Mouse (Mus musculus) lung, embryonic 16.5 days (tissue): ENCODE data around the gene Dnpep. TPM values are rescaled to one million over a fixed set of nuclear protein-coding genes. Genes with fewer than 3 reads are reported as not detected.

Source experiments
- ATAC-seq: fragments of 200-750 bp; cut with Nextera tagmentation; 2 replicates; pipeline ENCODE4 v1.8.0; 2017; ENCODE audit warnings: low read depth, mild to moderate bottlenecking, moderate library complexity
- H3K27ac ChIP-seq: fragments of 300-500 bp; sonication (generic); 2 replicates; pipeline ENCODE4 v1.5.1; 2014; ENCODE audit warnings: mild to moderate bottlenecking, control low read depth, low read length
- H3K27me3 ChIP-seq: fragments of 300-500 bp; sonication (generic); 2 replicates; pipeline ENCODE4 v1.6.1; 2014; ENCODE audit warnings: low read depth, low read length, mixed read lengths; ENCODE audit not compliant: control insufficient read depth, insufficient read depth
- H3K36me3 ChIP-seq: fragments of 300-500 bp; sonication (generic); 2 replicates; pipeline ENCODE4 v1.6.1; 2014; ENCODE audit warnings: low read length; ENCODE audit not compliant: control insufficient read depth, insufficient read depth
- H3K4me1 ChIP-seq: fragments of 300-500 bp; sonication (generic); replicated peaks from 2 replicates; pipeline ENCODE4 v1.6.1; 2014; ENCODE audit warnings: low read length, mixed read lengths; ENCODE audit not compliant: control insufficient read depth, insufficient read depth
- H3K4me2 ChIP-seq: fragments of 300-500 bp; sonication (generic); 2 replicates; pipeline ENCODE4 v1.6.1; 2014; ENCODE audit warnings: low read depth, low read length, control low read depth
- H3K4me3 ChIP-seq: fragments of 300-500 bp; sonication (generic); 2 replicates; pipeline ENCODE4 v1.5.1; 2014; ENCODE audit warnings: mild to moderate bottlenecking, low read length, control low read depth
- H3K9ac ChIP-seq: fragments of 300-500 bp; sonication (generic); 2 replicates; pipeline ENCODE4 v1.6.1; 2014; ENCODE audit warnings: low read length, control low read depth
- H3K9me3 ChIP-seq: fragments of 300-500 bp; sonication (generic); 2 replicates; pipeline ENCODE4 v1.6.1; 2016; ENCODE audit warnings: low read length; ENCODE audit not compliant: control insufficient read depth
- WGBS: fragments of 180-500 bp; shearing (Covaris S2); extraction: QIAGEN DNeasy Blood & Tissue Kit; methylation state at CpG from one replicate; pipeline ENCODE4 v1.1.7; 2014; 5-methylcytosine and 5-hydroxymethylcytosine counted together
- polyA plus RNA-seq: library from polyadenylated mRNA; unstranded; fragments of >200 nt; fragmentation: Nextera tagmentation; extraction: Ambion mirVana; gene quantifications from 2 replicates; pipeline ENCODE4 v1.2.1, GENCODE M21; 2015

The Dnpep gene
- 118 and 122 TPM in 2 replicates for polyA plus RNA-seq

- H3K4me3 ChIP-seq: peak within 1 kb of the TSS; percentile 86
- peak within 1 kb of the TSS; percentile 92 for H3K4me2 ChIP-seq
- peak within 1 kb of the TSS; percentile 85 for H3K9ac ChIP-seq
- peak within 1 kb of the TSS; percentile 98 for H3K27ac ChIP-seq
- H3K27me3 ChIP-seq: no peaks in the 10 kb centered on the region
- WGBS: under 1% methylated on average over 79 of the region's 92 CpGs
- H3K36me3 ChIP-seq: peaks cover 8% of the 10 kb centered on the region
- no peaks in the 10 kb centered on the region for H3K9me3 ChIP-seq
- peaks cover 12% of the 10 kb centered on the region; the same call in 1 of the 2 replicates for H3K4me1 ChIP-seq
- peak; percentile 96 for ATAC-seq
Measured at GRCm38 (mm10) chr1:75317241-75318201, at the start of gene Dnpep. TSS of gene Dnpep (minus strand) at chr1:75317990.

- 55% methylated on average over 14 of the region's 14 CpGs for WGBS
- H3K27me3 ChIP-seq: peaks cover 5% of the 10 kb centered on the region
- no peaks in the 10 kb centered on the region for H3K36me3 ChIP-seq
- H3K4me2 ChIP-seq: no peak overlapping the region
- H3K9ac ChIP-seq: no peak overlapping the region
- ATAC-seq: no peak
- H3K4me3 ChIP-seq: no peak overlapping the region
- H3K4me1 ChIP-seq: no peaks in the 10 kb centered on the region; the same call in 1 of the 2 replicates
- no peaks in the 10 kb centered on the region for H3K9me3 ChIP-seq
- H3K27ac ChIP-seq: no peak overlapping the region
Measured at GRCm38 (mm10) chr1:75365510-75366137, 47.8 kb upstream of the Dnpep start.

GRCm38 (mm10) chr1:75363868-75364267 is 46.1 kb upstream of the Dnpep start:
- WGBS: 79% methylated on average over 3 of the region's 3 CpGs
- no peak for ATAC-seq
- no peaks in the 10 kb centered on the region for H3K36me3 ChIP-seq
- H3K4me2 ChIP-seq: no peak overlapping the region
- H3K9ac ChIP-seq: no peak overlapping the region
- H3K27me3 ChIP-seq: peaks cover 19% of the 10 kb centered on the region
- H3K9me3 ChIP-seq: no peaks in the 10 kb centered on the region
- H3K27ac ChIP-seq: no peak overlapping the region
- H3K4me1 ChIP-seq: peaks cover 7% of the 10 kb centered on the region
- no peak overlapping the region for H3K4me3 ChIP-seq

GRCm38 (mm10) chr1:75361750-75362149 is 44.0 kb upstream of the Dnpep start:
- 24% methylated on average over 4 of the region's 4 CpGs for WGBS
- H3K4me3 ChIP-seq: no peak overlapping the region
- no peak overlapping the region for H3K27ac ChIP-seq
- no peaks in the 10 kb centered on the region for H3K36me3 ChIP-seq
- H3K4me2 ChIP-seq: no peak overlapping the region
- ATAC-seq: no peak
- H3K9ac ChIP-seq: no peak overlapping the region
- no peaks in the 10 kb centered on the region for H3K9me3 ChIP-seq
- peaks cover 7% of the 10 kb centered on the region for H3K4me1 ChIP-seq
- H3K27me3 ChIP-seq: peaks cover 20% of the 10 kb centered on the region

DNA sequence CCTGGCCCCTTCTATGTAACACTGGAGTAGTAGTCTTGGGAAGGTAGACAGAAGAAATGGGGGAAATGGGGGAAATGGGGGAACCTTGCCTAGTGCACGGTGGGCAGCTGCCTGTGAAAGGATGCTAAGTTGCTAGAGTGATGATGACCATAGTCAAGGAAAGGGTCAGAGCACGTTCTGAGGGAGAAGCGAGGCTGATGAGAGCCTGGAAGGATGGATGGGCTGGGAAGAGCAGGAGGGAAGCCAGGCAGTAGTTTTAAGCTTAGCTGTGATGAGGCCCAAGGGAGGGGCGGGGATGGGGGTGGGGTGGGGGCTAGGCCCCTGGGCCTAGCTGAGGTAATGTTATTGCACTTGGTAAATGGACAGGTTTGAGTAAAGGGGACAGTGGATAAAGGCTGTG is 43.3 kb upstream of the Dnpep start:
- H3K36me3 ChIP-seq: no peaks in the 10 kb centered on the region
- no peak for ATAC-seq
- 40% methylated on average over 4 of the region's 4 CpGs for WGBS
- peak overlapping the region; percentile 69 for H3K4me2 ChIP-seq
- H3K4me1 ChIP-seq: peaks cover 7% of the 10 kb centered on the region
- H3K27me3 ChIP-seq: peaks cover 20% of the 10 kb centered on the region
- no peaks in the 10 kb centered on the region for H3K9me3 ChIP-seq
- peak overlapping the region; percentile 67; the same call in 1 of the 2 replicates for H3K9ac ChIP-seq
- H3K27ac ChIP-seq: no peak overlapping the region
- H3K4me3 ChIP-seq: peak overlapping the region; percentile 52

DNA sequence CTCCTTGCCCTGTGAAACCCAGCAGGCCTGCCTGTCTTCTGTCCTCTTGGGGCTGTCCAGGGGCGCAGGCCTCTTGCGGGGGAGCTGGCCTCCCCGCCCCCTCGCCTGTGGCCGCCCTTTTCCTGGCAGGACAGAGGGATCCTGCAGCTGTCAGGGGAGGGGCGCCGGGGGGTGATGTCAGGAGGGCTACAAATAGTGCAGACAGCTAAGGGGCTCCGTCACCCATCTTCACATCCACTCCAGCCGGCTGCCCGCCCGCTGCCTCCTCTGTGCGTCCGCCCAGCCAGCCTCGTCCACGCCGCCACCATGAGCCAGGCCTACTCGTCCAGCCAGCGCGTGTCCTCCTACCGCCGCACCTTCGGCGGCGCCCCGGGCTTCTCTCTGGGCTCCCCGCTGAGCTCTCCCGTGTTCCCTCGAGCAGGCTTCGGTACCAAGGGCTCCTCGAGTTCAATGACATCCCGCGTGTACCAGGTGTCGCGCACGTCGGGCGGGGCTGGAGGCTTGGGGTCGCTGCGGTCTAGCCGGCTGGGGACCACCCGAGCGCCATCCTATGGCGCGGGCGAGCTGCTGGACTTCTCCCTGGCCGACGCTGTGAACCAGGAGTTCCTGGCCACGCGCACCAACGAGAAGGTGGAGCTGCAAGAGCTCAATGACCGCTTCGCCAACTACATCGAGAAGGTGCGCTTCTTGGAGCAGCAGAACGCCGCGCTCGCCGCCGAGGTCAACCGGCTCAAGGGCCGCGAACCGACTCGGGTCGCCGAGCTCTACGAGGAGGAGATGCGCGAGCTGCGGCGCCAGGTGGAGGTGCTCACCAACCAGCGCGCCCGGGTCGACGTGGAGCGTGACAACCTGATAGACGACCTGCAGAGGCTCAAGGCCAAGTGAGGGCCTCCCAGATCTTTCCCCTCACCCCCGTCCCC is 42.6 kb upstream of the Dnpep start, which contains the start of gene Des:
TSS of gene Des (plus strand) at position 218 of the 920 bp plus-strand sequence.
- peak; percentile 86 for ATAC-seq
- H3K9me3 ChIP-seq: no peaks in the 10 kb centered on the region
- H3K36me3 ChIP-seq: no peaks in the 10 kb centered on the region
- H3K27ac ChIP-seq: peak within 1 kb of the TSS; percentile 44
- 3% methylated on average over 80 of the region's 80 CpGs for WGBS
- H3K9ac ChIP-seq: peak within 1 kb of the TSS; percentile 67
- peak within 1 kb of the TSS; percentile 52 for H3K4me3 ChIP-seq
- H3K4me1 ChIP-seq: peaks cover 7% of the 10 kb centered on the region
- peak within 1 kb of the TSS; percentile 69 for H3K4me2 ChIP-seq
- H3K27me3 ChIP-seq: peaks cover 20% of the 10 kb centered on the region

DNA sequence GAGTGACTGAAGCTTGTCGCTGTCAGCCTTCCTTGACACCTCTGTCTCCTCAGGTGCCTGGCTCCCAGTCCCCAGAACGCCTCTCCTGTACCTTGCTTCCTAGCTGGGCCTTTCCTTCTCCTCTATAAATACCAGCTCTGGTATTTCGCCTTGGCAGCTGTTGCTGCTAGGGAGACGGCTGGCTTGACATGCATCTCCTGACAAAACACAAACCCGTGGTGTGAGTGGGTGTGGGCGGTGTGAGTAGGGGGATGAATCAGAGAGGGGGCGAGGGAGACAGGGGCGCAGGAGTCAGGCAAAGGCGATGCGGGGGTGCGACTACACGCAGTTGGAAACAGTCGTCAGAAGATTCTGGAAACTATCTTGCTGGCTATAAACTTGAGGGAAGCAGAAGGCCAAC is 41.6 kb upstream of the Dnpep start:
- Histone ChIP-seq H3K9me3 (no peaks in the 10 kb centered on the region), H3K4me2 (no peak overlapping the region), H3K36me3 (no peaks in the 10 kb centered on the region), H3K27me3 (peaks cover 20% of the 10 kb centered on the region), H3K4me1 (peaks cover 7% of the 10 kb centered on the region), H3K27ac (peak overlapping the region; percentile 44), H3K9ac (no peak overlapping the region), H3K4me3 (no peak overlapping the region)
- peak; percentile 42 for ATAC-seq
- whole genome bisulfite sequencing: 39% methylated on average over 13 of the region's 13 CpGs

DNA sequence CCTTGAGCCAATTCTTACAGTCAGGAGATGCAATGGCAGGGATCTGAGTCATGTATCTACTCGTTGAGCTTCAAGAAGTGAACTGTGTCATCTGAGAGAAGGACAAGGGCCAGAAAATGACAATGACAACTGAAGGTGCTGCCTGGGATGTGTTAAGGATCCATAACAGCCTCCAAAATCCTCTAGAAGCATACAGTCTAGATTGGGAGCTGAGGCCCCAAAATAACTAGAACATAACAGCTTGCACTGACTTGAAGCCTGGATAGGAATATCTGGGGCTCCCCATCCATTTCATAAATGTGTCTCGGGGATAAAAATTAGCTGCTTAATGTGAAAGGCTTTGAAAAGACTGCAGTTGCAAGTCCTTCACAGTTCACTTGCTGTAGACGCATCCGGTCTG is 40.2 kb upstream of the Dnpep start:
- H3K36me3 ChIP-seq: no peaks in the 10 kb centered on the region
- H3K9ac ChIP-seq: no peak overlapping the region
- ATAC-seq: no peak
- no peak overlapping the region for H3K4me3 ChIP-seq
- H3K27me3 ChIP-seq: peaks cover 20% of the 10 kb centered on the region
- no peak overlapping the region for H3K4me2 ChIP-seq
- H3K9me3 ChIP-seq: no peaks in the 10 kb centered on the region
- H3K4me1 ChIP-seq: peaks cover 7% of the 10 kb centered on the region
- 76% methylated on average over 4 of the region's 4 CpGs for whole genome bisulfite sequencing
- H3K27ac ChIP-seq: no peak overlapping the region
